Mouse (Mus musculus): Measurements from ENCODE around the gene Rapgef2.
"Not testable (repeated sequence)": the region's sequence is repeated elsewhere in the genome, so short reads cannot be mapped to it uniquely, and the experiment has no call there.

Gene Rapgef2

GRCm38 (mm10) chr3:79100831-79101230 is 185.5 kb downstream of the Rapgef2 start:
- DNase-seq (ENCODE audit: low spot score): no peak

- no peak for DNase-seq (ENCODE audit: low spot score)
Measured at GRCm38 (mm10) chr3:79089091-79089490, 197.2 kb downstream of the Rapgef2 start.

GRCm38 (mm10) chr3:79088461-79088860 is 197.9 kb downstream of the Rapgef2 start:
- DNase-seq (ENCODE audit: low spot score): no peak

GRCm38 (mm10) chr3:79086282-79086681 is 200.0 kb downstream of the Rapgef2 start:
- DNase-seq (ENCODE audit: low spot score): no peak

- no peak for DNase-seq (ENCODE audit: low spot score)
Measured at GRCm38 (mm10) chr3:79083881-79084280, 202.4 kb downstream of the Rapgef2 start.

- no peak for DNase-seq (ENCODE audit: low spot score)
Measured at GRCm38 (mm10) chr3:79083030-79083429, 203.3 kb downstream of the Rapgef2 start.

GRCm38 (mm10) chr3:79079076-79079475 is 207.2 kb downstream of the Rapgef2 start:
- no peak for DNase-seq (ENCODE audit: low spot score)

- DNase-seq (ENCODE audit: low spot score): no peak
Measured at GRCm38 (mm10) chr3:79074970-79075369, 211.3 kb downstream of the Rapgef2 start.

- DNase-seq (ENCODE audit: low spot score): no peak
Measured at GRCm38 (mm10) chr3:79073541-79074244, 212.6 kb downstream of the Rapgef2 start.

- DNase-seq (ENCODE audit: low spot score): no peak
Measured at GRCm38 (mm10) chr3:79071561-79071960, 214.8 kb downstream of the Rapgef2 start.

GRCm38 (mm10) chr3:79069891-79070290 is 216.4 kb downstream of the Rapgef2 start:
- DNase-seq (ENCODE audit: low spot score): no peak

- DNase-seq (ENCODE audit: low spot score): no peak
Measured at GRCm38 (mm10) chr3:79068976-79069375, 217.3 kb downstream of the Rapgef2 start.

GRCm38 (mm10) chr3:79066455-79067055 is 219.8 kb downstream of the Rapgef2 start:
- no peak for DNase-seq (ENCODE audit: low spot score)

GRCm38 (mm10) chr3:79064096-79064495 is 222.2 kb downstream of the Rapgef2 start:
- no peak for DNase-seq (ENCODE audit: low spot score)

GRCm38 (mm10) chr3:79061426-79061825 is 224.9 kb downstream of the Rapgef2 start:
- DNase-seq (ENCODE audit: low spot score): no peak

GRCm38 (mm10) chr3:79058491-79058890 is 227.8 kb downstream of the Rapgef2 start:
- not testable (repeated sequence) for DNase-seq (ENCODE audit: low spot score)

GRCm38 (mm10) chr3:79045251-79045650 is 241.1 kb downstream of the Rapgef2 start:
- DNase-seq (ENCODE audit: low spot score): no peak

- no peak for DNase-seq (ENCODE audit: low spot score)
Measured at GRCm38 (mm10) chr3:79042973-79043372, 243.3 kb downstream of the Rapgef2 start.

- no peak for DNase-seq (ENCODE audit: low spot score)
Measured at GRCm38 (mm10) chr3:79039666-79040450, 246.5 kb downstream of the Rapgef2 start.

- no peak for DNase-seq (ENCODE audit: low spot score)
Measured at GRCm38 (mm10) chr3:79039008-79039407, 247.3 kb downstream of the Rapgef2 start.

GRCm38 (mm10) chr3:79034457-79034856 is 251.9 kb downstream of the Rapgef2 start:
- no peak for DNase-seq (ENCODE audit: low spot score)

GRCm38 (mm10) chr3:79030855-79031254 is 255.5 kb downstream of the Rapgef2 start:
- DNase-seq (ENCODE audit: low spot score): no peak

Data from urinary bladder, postnatal 25 days (tissue).